Mouse (Mus musculus) heart, embryonic 16.5 days (tissue): Measurements from ENCODE around the gene Hepacam2. TPM values are rescaled to one million over a fixed set of nuclear protein-coding genes. Genes with fewer than 3 reads are reported as not detected.

Experiments used
- polyA plus RNA-seq: library from polyadenylated mRNA; unstranded; fragments of >200 nt; fragmentation: Nextera tagmentation; extraction: Ambion mirVana; gene quantifications from 2 replicates; pipeline ENCODE4 v1.2.1, GENCODE M21; 2015

Gene Hepacam2
- polyA plus RNA-seq, 1 experiment from 2014 or later = 0.30 TPM

Other genes with a start within 250 kb of the Hepacam2 start
- gene Samd9l, start 98.7 kb downstream of the Hepacam2 start, polyA plus RNA-seq = 3.3 and 3.8 TPM in 2 replicates
- gene Vps50, start 84 bp upstream of the Hepacam2 start, polyA plus RNA-seq = 18.5 and 19.1 TPM in 2 replicates